Mouse (Mus musculus) hindbrain, embryonic 13.5 days (tissue): ENCODE results near the gene Olfr610. TPM values are rescaled to one million over a fixed set of nuclear protein-coding genes. Genes with fewer than 3 reads are reported as not detected.
"Not testable (repeated sequence)": the region's sequence is repeated elsewhere in the genome, so short reads cannot be mapped to it uniquely, and the experiment has no call there.

Experiments used
- ATAC-seq: fragments of 200-750 bp; cut with Nextera tagmentation; 2 replicates; pipeline ENCODE4 v1.8.0; 2017; ENCODE audit warnings: moderate TSS enrichment; ENCODE audit not compliant: low FRiP score
- H3K27ac ChIP-seq: fragments of 300-500 bp; sonication (generic); 2 replicates; pipeline ENCODE4 v1.5.1; 2015; ENCODE audit warnings: inconsistent platforms, mild to moderate bottlenecking, moderate library complexity
- H3K27me3 ChIP-seq: fragments of 300-500 bp; sonication (generic); 2 replicates; pipeline ENCODE4 v1.6.1; 2015; ENCODE audit warnings: mild to moderate bottlenecking, inconsistent platforms
- H3K36me3 ChIP-seq: fragments of 300-500 bp; sonication (generic); 2 replicates; pipeline ENCODE4 v1.6.1; 2015; ENCODE audit warnings: mild to moderate bottlenecking, inconsistent platforms
- H3K4me1 ChIP-seq: fragments of 300-500 bp; sonication (generic); replicated peaks from 2 replicates; pipeline ENCODE4 v1.6.1; 2015; ENCODE audit warnings: inconsistent platforms
- H3K4me2 ChIP-seq: fragments of 300-500 bp; sonication (generic); 2 replicates; pipeline ENCODE4 v1.6.1; 2015; ENCODE audit warnings: inconsistent platforms, mild to moderate bottlenecking, moderate library complexity
- H3K4me3 ChIP-seq: fragments of 300-500 bp; sonication (generic); 2 replicates; pipeline ENCODE4 v1.5.1; 2015; ENCODE audit warnings: mild to moderate bottlenecking, inconsistent platforms
- H3K9ac ChIP-seq: fragments of 300-500 bp; sonication (generic); 2 replicates; pipeline ENCODE4 v1.6.1; 2015; ENCODE audit warnings: mild to moderate bottlenecking, inconsistent platforms
- H3K9me3 ChIP-seq: fragments of 300-500 bp; sonication (generic); 2 replicates; pipeline ENCODE4 v1.6.1; 2016; ENCODE audit warnings: inconsistent platforms
- WGBS: fragments of 180-500 bp; shearing (Covaris S2); methylation state at CpG from one replicate; pipeline ENCODE4 v1.1.7; 2015; 5-methylcytosine and 5-hydroxymethylcytosine counted together
- polyA plus RNA-seq: library from polyadenylated mRNA; unstranded; fragments of >200 nt; fragmentation: Nextera tagmentation; extraction: Ambion mirVana; gene quantifications from 2 replicates; pipeline ENCODE4 v1.2.1, GENCODE M21; 2015

Olfr610 gene
- not detected in 2 replicates for polyA plus RNA-seq

DNA sequence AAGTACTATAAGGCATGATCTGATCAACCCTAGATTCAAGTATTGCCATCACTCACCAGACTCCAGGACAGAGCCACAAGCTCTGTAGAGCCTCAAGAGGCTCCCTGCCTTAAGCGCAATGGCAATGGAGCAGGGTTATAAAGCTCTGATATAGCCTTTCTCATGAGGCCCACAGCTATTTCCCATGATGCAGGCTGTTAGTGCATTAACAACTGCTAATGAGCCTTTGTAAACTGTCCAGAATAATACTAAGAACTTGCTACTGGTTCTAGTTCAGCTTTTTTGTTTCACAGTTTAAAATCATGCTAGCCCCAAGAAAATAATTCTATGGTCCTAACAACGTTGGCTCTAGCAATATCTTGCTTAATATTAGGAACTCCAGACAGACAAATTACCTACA, at the start of gene Olfr610:
TSS of gene Olfr610 (minus strand) at position 101 of the 400 bp plus-strand sequence.
- Histone ChIP-seq H3K4me1 (no peaks in the 10 kb centered on the region), H3K36me3 (no peaks in the 10 kb centered on the region), H3K27ac (no peak within 1 kb of the TSS), H3K27me3 (no peaks in the 10 kb centered on the region), H3K4me2 (no peak within 1 kb of the TSS), H3K9me3 (no peaks in the 10 kb centered on the region), H3K4me3 (no peak within 1 kb of the TSS), H3K9ac (no peak within 1 kb of the TSS)
- WGBS, result 87% methylated on average over 2 of the region's 2 CpGs
- ATAC-seq, result no peak

DNA sequence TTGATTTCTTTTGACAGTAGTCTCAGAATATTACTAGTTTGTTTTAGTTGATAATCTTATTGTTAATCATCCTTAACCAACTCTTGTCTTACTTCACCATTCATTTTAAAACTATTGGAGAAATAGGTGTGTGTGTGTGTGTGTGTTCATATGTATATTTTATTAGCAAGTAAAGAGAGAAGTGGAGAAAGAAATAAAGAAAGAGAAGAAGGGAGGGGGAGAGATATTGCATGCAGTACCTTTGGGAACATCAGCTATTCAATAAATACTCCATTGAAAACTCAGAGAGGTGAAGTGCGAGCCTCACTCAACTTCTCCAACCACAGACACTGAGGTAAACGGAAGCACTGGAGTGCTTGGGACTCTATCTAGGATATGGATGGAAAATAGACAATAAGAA, 43.9 kb upstream of the Olfr610 start, which contains the start of gene Olfr615:
TSS of gene Olfr615 (plus strand) at position 301 of the 400 bp plus-strand sequence.
- Histone ChIP-seq H3K27ac (no peak within 1 kb of the TSS), H3K27me3 (no peaks in the 10 kb centered on the region), H3K36me3 (no peaks in the 10 kb centered on the region), H3K9me3 (no peaks in the 10 kb centered on the region), H3K4me2 (no peak within 1 kb of the TSS), H3K4me3 (no peak within 1 kb of the TSS), H3K9ac (no peak within 1 kb of the TSS), H3K4me1 (no peaks in the 10 kb centered on the region)
- WGBS, result 89% methylated on average over 2 of the region's 2 CpGs
- no peak for ATAC-seq

DNA sequence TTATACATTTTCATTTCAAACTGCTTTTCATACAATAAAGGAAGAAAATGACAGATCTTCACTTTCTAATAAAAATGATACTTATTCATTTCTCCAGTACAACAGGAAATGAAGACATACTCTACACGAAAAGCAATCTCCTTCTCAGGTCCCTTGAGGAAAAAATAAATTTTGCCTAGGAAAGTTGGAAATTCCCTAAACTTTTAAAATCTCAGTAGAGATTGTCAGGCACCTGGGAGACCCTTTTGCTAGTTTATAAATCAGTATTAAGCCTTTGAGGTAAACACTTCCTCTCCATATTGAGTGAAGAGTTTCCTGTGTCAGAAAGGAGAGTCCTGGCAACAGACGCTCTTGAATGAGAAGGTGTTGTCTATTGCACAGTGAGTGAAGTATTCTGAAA, 35.9 kb upstream of the Olfr610 start, which contains the start of gene Olfr613:
TSS of gene Olfr613 (plus strand) at position 301 of the 400 bp plus-strand sequence.
- no peaks in the 10 kb centered on the region for H3K4me1 ChIP-seq
- H3K27me3 ChIP-seq, result no peaks in the 10 kb centered on the region
- no peak within 1 kb of the TSS for H3K4me2 ChIP-seq
- H3K4me3 ChIP-seq, result no peak within 1 kb of the TSS
- no peak for ATAC-seq
- WGBS, result 79% methylated on average over 2 of the region's 2 CpGs
- no peaks in the 10 kb centered on the region for H3K9me3 ChIP-seq
- H3K27ac ChIP-seq, result no peak within 1 kb of the TSS
- no peaks in the 10 kb centered on the region for H3K36me3 ChIP-seq
- no peak within 1 kb of the TSS for H3K9ac ChIP-seq

DNA sequence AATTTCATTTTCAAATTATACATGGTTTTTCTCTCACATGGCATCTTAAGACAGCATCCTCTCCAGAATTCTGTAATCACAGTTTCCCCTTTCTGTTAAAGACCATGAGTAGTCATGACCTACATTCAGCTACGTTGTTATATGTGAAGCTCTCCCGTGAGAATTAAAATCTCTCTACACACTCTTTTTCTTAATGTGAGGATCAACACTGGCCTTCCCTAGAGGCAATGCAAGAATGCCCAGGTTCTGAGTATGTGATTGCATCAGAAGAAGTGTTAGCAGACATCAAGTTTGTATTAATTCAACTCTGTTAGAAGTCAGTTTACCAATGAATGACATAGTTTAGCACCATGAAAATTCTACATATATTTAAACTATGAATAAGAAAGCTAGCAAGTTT, 30.7 kb upstream of the Olfr610 start, which contains the start of gene Olfr612:
TSS of gene Olfr612 (minus strand) at position 101 of the 400 bp plus-strand sequence.
- not testable (repeated sequence) for H3K27ac ChIP-seq, H3K27me3 ChIP-seq, ATAC-seq, H3K4me2 ChIP-seq, H3K9ac ChIP-seq, H3K9me3 ChIP-seq, H3K4me1 ChIP-seq, H3K4me3 ChIP-seq, H3K36me3 ChIP-seq
- WGBS, result 90% methylated on average over 2 of the region's 2 CpGs

DNA sequence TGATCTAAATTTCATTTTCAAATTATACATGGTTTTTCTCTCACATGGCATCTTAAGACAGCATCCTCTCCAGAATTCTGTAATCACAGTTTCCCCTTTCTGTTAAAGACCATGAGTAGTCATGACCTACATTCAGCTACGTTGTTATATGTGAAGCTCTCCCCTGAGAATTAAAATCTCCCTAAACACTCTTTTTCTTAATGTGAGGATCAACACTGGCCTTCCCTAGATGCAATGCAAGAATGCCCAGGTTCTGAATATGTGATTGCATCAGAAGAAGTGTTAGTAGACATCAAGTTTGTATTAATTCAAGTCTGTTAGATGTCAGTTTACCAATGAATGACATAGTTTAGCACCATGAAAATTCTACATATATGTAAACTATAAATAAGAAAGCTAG, 8.8 kb upstream of the Olfr610 start, which contains the start of gene Olfr611:
TSS of gene Olfr611 (minus strand) at position 101 of the 400 bp plus-strand sequence.
- 71% methylated on average over 1 of the region's 1 CpGs for WGBS
- H3K9me3 ChIP-seq, H3K27ac ChIP-seq, H3K4me1 ChIP-seq, ATAC-seq, H3K9ac ChIP-seq, H3K27me3 ChIP-seq, H3K4me2 ChIP-seq, H3K36me3 ChIP-seq, H3K4me3 ChIP-seq: not testable (repeated sequence)

DNA sequence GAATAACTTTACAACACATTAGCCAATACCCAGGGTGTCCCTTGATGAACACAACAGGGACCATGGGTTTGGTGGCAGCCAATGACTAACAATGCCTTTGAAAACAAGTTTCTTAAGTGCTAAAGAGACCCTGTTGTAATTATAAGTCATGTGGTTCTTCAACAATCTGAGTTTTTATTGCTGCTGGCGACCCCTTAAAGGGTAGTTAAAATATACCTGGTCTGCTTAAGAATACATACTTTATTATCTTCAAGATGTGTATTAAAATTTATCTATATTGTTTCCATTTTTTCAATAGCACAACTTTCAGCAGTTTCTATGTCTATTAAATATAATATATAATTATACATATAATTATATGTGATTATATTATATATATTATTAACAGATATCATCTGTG, 14.0 kb downstream of the Olfr610 start, which contains the start of gene Olfr609:
TSS of gene Olfr609 (minus strand) at position 101 of the 400 bp plus-strand sequence.
- no peak within 1 kb of the TSS for H3K9ac ChIP-seq
- no peak for ATAC-seq
- WGBS, result 71% methylated on average over 1 of the region's 1 CpGs

DNA sequence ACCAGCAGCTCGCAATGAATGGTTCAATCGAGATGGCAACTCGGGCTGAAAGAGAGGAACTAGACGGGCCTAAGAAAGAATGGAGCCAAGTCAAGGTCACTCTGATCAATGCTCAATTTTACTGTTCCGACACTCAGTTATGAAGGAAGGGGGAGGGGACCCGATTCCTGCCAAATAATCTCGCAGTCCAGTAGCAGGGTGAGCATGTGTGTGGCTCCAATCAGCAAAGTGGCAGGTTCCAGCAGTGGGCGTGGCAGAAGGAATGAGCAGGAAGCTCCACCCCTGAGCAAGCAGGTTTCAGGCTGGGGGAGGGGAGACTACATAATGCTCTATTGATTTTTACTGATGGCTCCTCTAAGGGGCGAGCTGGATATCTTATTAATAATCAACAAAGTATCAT, 34.8 kb downstream of the Olfr610 start:
- not testable (repeated sequence) for H3K4me2 ChIP-seq, H3K36me3 ChIP-seq, H3K4me1 ChIP-seq, H3K27ac ChIP-seq, H3K9ac ChIP-seq, H3K27me3 ChIP-seq, H3K9me3 ChIP-seq, H3K4me3 ChIP-seq
- WGBS, result 89% methylated on average over 9 of the region's 9 CpGs
- ATAC-seq, result 0 out of 2 replicates have a peak, but pooled peaks have one; percentile 36

More for the DNA sequence above, 14.0 kb downstream of the Olfr610 start, which contains the start of gene Olfr609:
- Histone ChIP-seq H3K36me3 (no peaks in the 10 kb centered on the region), H3K4me3 (no peak within 1 kb of the TSS), H3K4me1 (no peaks in the 10 kb centered on the region), H3K9me3 (no peaks in the 10 kb centered on the region), H3K27ac (no peak within 1 kb of the TSS), H3K4me2 (no peak within 1 kb of the TSS), H3K27me3 (no peaks in the 10 kb centered on the region)

DNA sequence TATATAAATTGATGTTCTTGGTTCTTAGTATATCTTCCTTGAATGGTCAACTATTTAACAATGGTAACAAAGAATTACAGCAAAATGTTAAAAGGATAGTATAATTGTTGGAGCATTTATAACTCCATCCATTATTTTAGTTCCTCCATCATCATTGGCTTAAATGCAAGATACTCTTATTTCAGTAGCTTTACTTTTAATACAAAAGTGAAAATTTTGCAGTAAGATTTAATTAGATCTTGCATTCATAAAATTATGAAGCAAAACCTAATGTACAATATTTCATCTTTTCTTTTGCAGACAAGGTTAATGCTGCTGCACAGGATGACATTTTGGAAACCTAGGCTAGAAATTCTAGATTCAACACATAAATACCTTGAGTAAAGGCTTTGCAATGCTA, 42.3 kb downstream of the Olfr610 start, which contains the start of gene Olfr608:
TSS of gene Olfr608 (plus strand) at position 301 of the 400 bp plus-strand sequence.
- Histone ChIP-seq H3K27ac (no peak within 1 kb of the TSS), H3K4me1 (no peaks in the 10 kb centered on the region), H3K27me3 (no peaks in the 10 kb centered on the region), H3K9me3 (no peaks in the 10 kb centered on the region), H3K36me3 (no peaks in the 10 kb centered on the region), H3K9ac (no peak within 1 kb of the TSS), H3K4me3 (no peak within 1 kb of the TSS), H3K4me2 (no peak within 1 kb of the TSS)
- ATAC-seq, result no peak

DNA sequence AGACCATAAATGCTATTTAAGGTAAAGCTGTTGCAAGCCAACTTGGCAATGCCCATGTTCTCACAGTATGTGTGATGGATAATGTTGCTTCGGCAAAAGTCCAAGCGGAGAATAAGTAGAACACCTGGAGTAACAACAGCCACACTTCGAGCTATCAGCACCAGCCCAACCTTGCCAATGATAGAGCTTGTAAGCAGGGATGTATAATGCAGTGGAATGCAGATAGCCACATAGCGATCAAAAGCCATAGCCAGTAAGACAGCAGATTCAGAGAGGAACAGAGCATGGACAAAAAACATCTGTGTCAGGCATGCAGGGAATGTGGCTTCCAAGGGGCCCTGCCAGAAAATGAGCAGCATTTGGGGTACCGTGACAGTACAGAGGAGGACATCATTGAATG, 51.3 kb downstream of the Olfr610 start:
- Histone ChIP-seq H3K4me2 (no peak overlapping the region), H3K27me3 (no peaks in the 10 kb centered on the region), H3K27ac (no peak overlapping the region), H3K4me1 (no peaks in the 10 kb centered on the region), H3K4me3 (no peak overlapping the region), H3K9me3 (no peaks in the 10 kb centered on the region), H3K36me3 (no peaks in the 10 kb centered on the region), H3K9ac (no peak overlapping the region)
- 94% methylated on average over 5 of the region's 5 CpGs for WGBS
- no peak for ATAC-seq

Other genes starting within 250 kb of the Olfr610 start
- not detected in 2 replicates for gene Olfr596, start 206.5 kb downstream of the Olfr610 start, polyA plus RNA-seq
- not detected in 2 replicates for gene Olfr597, start 195.8 kb downstream of the Olfr610 start, polyA plus RNA-seq
- gene Olfr598, start 188.6 kb downstream of the Olfr610 start, polyA plus RNA-seq, result not detected in 2 replicates
- not detected in 2 replicates for gene Olfr599, start 176.2 kb downstream of the Olfr610 start, polyA plus RNA-seq
- gene Olfr600, start 162.5 kb downstream of the Olfr610 start, polyA plus RNA-seq, result not detected in 2 replicates
- not detected in 2 replicates for gene Olfr601, start 149.5 kb downstream of the Olfr610 start, polyA plus RNA-seq
- not detected in 2 replicates for gene Olfr603, start 125.9 kb downstream of the Olfr610 start, polyA plus RNA-seq
- gene Usp17lc, start 97.0 kb downstream of the Olfr610 start, polyA plus RNA-seq, result not detected in 2 replicates
- gene Olfr605, start 66.7 kb downstream of the Olfr610 start, polyA plus RNA-seq, result not detected in 2 replicates
- gene Olfr606, start 63.1 kb downstream of the Olfr610 start, polyA plus RNA-seq, result not detected in 2 replicates
- gene Olfr607, start 48.0 kb downstream of the Olfr610 start, polyA plus RNA-seq, result not detected in 2 replicates
- gene Olfr608, start 42.2 kb downstream of the Olfr610 start, polyA plus RNA-seq, result not detected in 2 replicates
- gene Olfr609, start 14.1 kb downstream of the Olfr610 start, polyA plus RNA-seq, result not detected in 2 replicates
- not detected in 2 replicates for gene Olfr611, start 8.7 kb upstream of the Olfr610 start, polyA plus RNA-seq
- gene Olfr612, start 30.6 kb upstream of the Olfr610 start, polyA plus RNA-seq, result not detected in 2 replicates
- not detected in 2 replicates for gene Olfr613, start 36.0 kb upstream of the Olfr610 start, polyA plus RNA-seq
- gene Olfr615, start 44.0 kb upstream of the Olfr610 start, polyA plus RNA-seq, result not detected in 2 replicates
- not detected in 2 replicates for gene Olfr616, start 57.0 kb upstream of the Olfr610 start, polyA plus RNA-seq
- gene Olfr617, start 60.9 kb upstream of the Olfr610 start, polyA plus RNA-seq, result not detected in 2 replicates
- gene Olfr618, start 78.0 kb upstream of the Olfr610 start, polyA plus RNA-seq, result 0.21 TPM in 1 of 2 replicates, not detected in the other
- not detected in 2 replicates for gene Olfr619, start 88.5 kb upstream of the Olfr610 start, polyA plus RNA-seq
- not detected in 2 replicates for gene Olfr620, start 100.4 kb upstream of the Olfr610 start, polyA plus RNA-seq
- not detected in 2 replicates for gene Olfr622, start 130.6 kb upstream of the Olfr610 start, polyA plus RNA-seq
- gene Olfr623, start 151.6 kb upstream of the Olfr610 start, polyA plus RNA-seq, result not detected in 2 replicates
- 0.03 TPM in 1 of 2 replicates, not detected in the other for gene Olfr624, start 159.1 kb upstream of the Olfr610 start, polyA plus RNA-seq
- not detected in 2 replicates for gene Olfr625-ps1, start 170.6 kb upstream of the Olfr610 start, polyA plus RNA-seq
- gene Olfr243, start 202.5 kb upstream of the Olfr610 start, polyA plus RNA-seq, result not detected in 2 replicates
- gene Olfr628, start 218.3 kb upstream of the Olfr610 start, polyA plus RNA-seq, result not detected in 2 replicates
- not detected in 2 replicates for gene Olfr629, start 232.8 kb upstream of the Olfr610 start, polyA plus RNA-seq
- not detected in 2 replicates for gene Olfr630, start 245.2 kb upstream of the Olfr610 start, polyA plus RNA-seq